In genomic region chr10:69259929-69260328, GRCm38 (mm10) we compare ENCODE assay signal across 24 mouse cellular contexts. TPM values are rescaled to one million over a fixed set of nuclear protein-coding genes. Genes with fewer than 3 reads are reported as not detected.
A peak's percentile ranks its signal among the peaks of the same experiment; 100 is the strongest.
DNase-seq lines count a peak whose midpoint lies in the region; ATAC-seq and TF ChIP-seq lines count a peak whose summit lies in the region.
"Had no signal": no experiment of that assay in that cellular context is flagged by ENCODE, and none has a peak within 500 bp of the region (broad histone marks: within the 10 kb centered on the region; RNA-seq: fewer than 3 reads in every experiment).

No protein-coding gene starts in this region.

- DNase-seq in adrenal gland, adult 2 months: peak; percentile 28
- DNase-seq in adrenal gland, postnatal 10 days: no peak
- peak; percentile 52 to 59 for DNase-seq in heart, adult 2 months
- DNase-seq in kidney, postnatal 0 days (ENCODE audit: low spot score): no peak
- no peak for DNase-seq in kidney, adult 9 months
- DNase-seq in lung, postnatal 10 days: peak; percentile 19
- DNase-seq in lung, adult 2 months: no peak
- DNase-seq: cerebellum, adult 18-20 months; cerebellum, postnatal 14 days; gastrocnemius, postnatal 14 days; right cerebral cortex, postnatal 14 days; thymus, postnatal 14 days had no signal

- TF ChIP-seq EP300 in heart, adult 2 months (IDR thresholded peaks at IDR 0.05; ENCODE audit: insufficient read depth, low read depth, low read length): peak; percentile 76; the same call in 1 of the 2 replicates

- H3K27ac ChIP-seq in heart, adult 2 months: peak overlapping the region; percentile 75
- H3K27ac ChIP-seq in heart, embryonic 11.5 days (ENCODE audit: low read depth, low read length): no peak overlapping the region
- 0 out of 2 replicates have a peak overlapping the region, but pooled peaks have one; percentile 19 for H3K27ac ChIP-seq in kidney, postnatal 0 days
- H3K27ac ChIP-seq: forebrain, embryonic 10.5 days; hindbrain, postnatal 0 days; limb, embryonic 12.5 days; liver, embryonic 14.5 days; macrophage; midbrain, embryonic 15.5 days; neural tube, embryonic 12.5 days had no signal

- 39% methylated on average over 8 of the region's 8 CpGs for WGBS in heart, adult 2 months
- WGBS in heart, embryonic 11.5 days (ENCODE audit: insufficient replicate concordance): 79% methylated on average over 8 of the region's 8 CpGs
- 68% methylated on average over 8 of the region's 8 CpGs for WGBS in kidney, postnatal 0 days
- 65% methylated on average over 8 of the region's 8 CpGs for WGBS in lung, adult 2 months

- TF ChIP-seq POLR2A in heart, adult 2 months (IDR thresholded peaks at IDR 0.05; ENCODE audit: insufficient read depth, low read depth, low read length): no peak
- TF ChIP-seq POLR2A in lung, adult 2 months (IDR thresholded peaks at IDR 0.05; ENCODE audit: borderline replicate concordance, extremely low read depth, low read depth, low read length): no peak

- H3K9me3 ChIP-seq in heart, embryonic 11.5 days (replicated peaks; ENCODE audit: control insufficient read depth, low read length): no peaks in the 10 kb centered on the region
- no peaks in the 10 kb centered on the region for H3K9me3 ChIP-seq in kidney, postnatal 0 days (replicated peaks; ENCODE audit: low read length)
- H3K9me3 ChIP-seq: forebrain, embryonic 10.5 days; heart, embryonic 13.5 days; limb, embryonic 12.5 days; midbrain, embryonic 15.5 days; neural tube, embryonic 12.5 days had no signal

- peaks cover 19% of the 10 kb centered on the region for H3K4me1 ChIP-seq in heart, adult 2 months (ENCODE audit: control insufficient read depth, insufficient read depth, low read length)
- peaks cover 35% of the 10 kb centered on the region for H3K4me1 ChIP-seq in heart, embryonic 11.5 days (ENCODE audit: control insufficient read depth, insufficient read depth, low read length)
- H3K4me1 ChIP-seq in kidney, postnatal 0 days (replicated peaks; ENCODE audit: insufficient read depth, low read length): peaks cover 25% of the 10 kb centered on the region; the same call in 1 of the 2 replicates
- H3K4me1 ChIP-seq in lung, adult 2 months (ENCODE audit: control insufficient read depth, insufficient read depth, low read length): no peaks in the 10 kb centered on the region; the same call in 1 of the 2 replicates

- ATAC-seq in heart, embryonic 11.5 days (replicated peaks; ENCODE audit: insufficient number of reproducible peaks, low FRiP score, low TSS enrichment): no peak
- no peak for ATAC-seq in kidney, postnatal 0 days (replicated peaks; ENCODE audit: low FRiP score, low read depth)
- ATAC-seq: activated CD4-positive, CD25-positive, alpha-beta regulatory T cell, adult 4 months; forebrain, embryonic 16.5 days; intestine, embryonic 16.5 days; midbrain, embryonic 15.5 days had no signal

- H3K36me3 ChIP-seq in heart, adult 2 months (ENCODE audit: control insufficient read depth, insufficient read depth, low read length): peaks cover 36% of the 10 kb centered on the region
- H3K36me3 ChIP-seq in heart, embryonic 11.5 days (ENCODE audit: control insufficient read depth, insufficient read depth, low read length): peaks cover 6% of the 10 kb centered on the region; the same call in 1 of the 2 replicates
- H3K36me3 ChIP-seq in kidney, postnatal 0 days (ENCODE audit: insufficient read depth, low read length): 0 out of 2 replicates have a peak, but pooled peaks cover 3% of the 10 kb centered on the region
- H3K36me3 ChIP-seq: forebrain, embryonic 10.5 days; midbrain, embryonic 15.5 days; neural tube, embryonic 12.5 days had no signal

- no peak overlapping the region for H3K4me2 ChIP-seq in heart, embryonic 11.5 days
- no peak overlapping the region for H3K4me2 ChIP-seq in kidney, postnatal 0 days (ENCODE audit: low read length)
- H3K4me2 ChIP-seq: heart, embryonic 13.5 days; limb, embryonic 12.5 days; midbrain, embryonic 15.5 days; neural tube, embryonic 12.5 days had no signal

- H3K4me3 ChIP-seq in heart, adult 2 months: no peak overlapping the region
- no peak overlapping the region for H3K4me3 ChIP-seq in heart, embryonic 11.5 days (ENCODE audit: low read depth, low read length)
- H3K4me3 ChIP-seq in kidney, postnatal 0 days (replicated peaks; ENCODE audit: low read depth, low read length): no peak overlapping the region
- H3K4me3 ChIP-seq in lung, adult 2 months (replicated peaks; ENCODE audit: extremely low read depth, low read depth, low read length): no peak overlapping the region
- H3K4me3 ChIP-seq: forebrain, embryonic 10.5 days; heart, embryonic 13.5 days; limb, embryonic 12.5 days; midbrain, embryonic 15.5 days; neural tube, embryonic 12.5 days had no signal

- no peaks in the 10 kb centered on the region for H3K27me3 ChIP-seq in heart, adult 2 months (ENCODE audit: control insufficient read depth, insufficient read depth, low read length)
- H3K27me3 ChIP-seq in heart, embryonic 11.5 days (ENCODE audit: control insufficient read depth, insufficient read depth, low read length): no peaks in the 10 kb centered on the region
- no peaks in the 10 kb centered on the region for H3K27me3 ChIP-seq in kidney, postnatal 0 days (ENCODE audit: insufficient read depth, low read length)
- H3K27me3 ChIP-seq: heart, embryonic 13.5 days; limb, embryonic 12.5 days; midbrain, embryonic 15.5 days; neural tube, embryonic 12.5 days had no signal

- no peak overlapping the region for H3K9ac ChIP-seq in heart, adult 2 months (ENCODE audit: low read depth, low read length)
- no peak overlapping the region for H3K9ac ChIP-seq in heart, embryonic 11.5 days (ENCODE audit: low read depth, low read length)
- H3K9ac ChIP-seq in kidney, postnatal 0 days (ENCODE audit: low read depth, low read length): no peak overlapping the region
- H3K9ac ChIP-seq: heart, embryonic 13.5 days; limb, embryonic 12.5 days; liver, embryonic 14.5 days; midbrain, embryonic 15.5 days; neural tube, embryonic 12.5 days had no signal

- H3K79me2 ChIP-seq in heart, adult 2 months (replicated peaks; ENCODE audit: control insufficient read depth, insufficient read depth, low read length): no peaks in the 10 kb centered on the region; the same call in 1 of the 2 replicates

- no peak for TF ChIP-seq CTCF in heart, adult 2 months (IDR thresholded peaks at IDR 0.05)
- TF ChIP-seq CTCF in kidney, postnatal 0 days (IDR thresholded peaks at IDR 0.05; ENCODE audit: low read depth): no peak
- TF ChIP-seq CTCF in lung, adult 2 months (IDR thresholded peaks at IDR 0.05; ENCODE audit: insufficient read depth, low read length): no peak

- intact Hi-C loops in heart, adult 2 months (cut with DNase I): no loop called here

RNA-seq across cellular contexts. Expression of gene A930033H14Rik, which starts 47.0 kb away (rescaled TPM):
- 1 to 10 TPM; 2.0 to 2.5 TPM for total RNA-seq in adrenal gland, adult 2 months (2021)
- polyA plus RNA-seq in adrenal gland, adult 2 months (2012; rRNA removed): 1.5 and 1.7 TPM in 2 replicates
- 1 to 10 TPM; 2.5 to 4.4 TPM for total RNA-seq in adrenal gland, postnatal 10 days (2021)
- 1 to 10 TPM; 1.1 TPM for total RNA-seq in heart, adult 2 months (2021)
- 0.61 TPM in 2 replicates for polyA plus RNA-seq in heart, adult 2 months (2012; rRNA removed)
- 1.8 and 2.4 TPM in 2 replicates for polyA plus RNA-seq in heart, embryonic 11.5 days (2014; fragmentation: Nextera tagmentation; extraction: Ambion mirVana)
- polyA plus RNA-seq in kidney, postnatal 0 days (2015; fragmentation: Nextera tagmentation; extraction: Ambion mirVana): 2.3 and 2.9 TPM in 2 replicates
- polyA plus RNA-seq in lung, adult 2 months (2012; rRNA removed): 0.53 and 1.0 TPM in 2 replicates
- polyA plus RNA-seq: activated CD4-positive, CD25-positive, alpha-beta regulatory T cell, adult 4 months had no signal

Comparison
In these comparisons a context has a peak if more than half of its experiments do, and no peak if none do; other contexts are left out.
1. DNase-seq: peak in adrenal gland, adult 2 months (single experiment), heart, adult 2 months (2 of 2) and lung, postnatal 10 days (single experiment); none in adrenal gland, postnatal 10 days (single experiment), kidney, postnatal 0 days (single experiment), kidney, adult 9 months (single experiment) and lung, adult 2 months (single experiment).